Mouse (Mus musculus): ENCODE results near the gene Gm28539.
A peak's percentile ranks its signal among the peaks of the same experiment; 100 is the strongest.
"Not testable (repeated sequence)": the region's sequence is repeated elsewhere in the genome, so short reads cannot be mapped to it uniquely, and the experiment has no call there.

Gm28539 gene

DNA sequence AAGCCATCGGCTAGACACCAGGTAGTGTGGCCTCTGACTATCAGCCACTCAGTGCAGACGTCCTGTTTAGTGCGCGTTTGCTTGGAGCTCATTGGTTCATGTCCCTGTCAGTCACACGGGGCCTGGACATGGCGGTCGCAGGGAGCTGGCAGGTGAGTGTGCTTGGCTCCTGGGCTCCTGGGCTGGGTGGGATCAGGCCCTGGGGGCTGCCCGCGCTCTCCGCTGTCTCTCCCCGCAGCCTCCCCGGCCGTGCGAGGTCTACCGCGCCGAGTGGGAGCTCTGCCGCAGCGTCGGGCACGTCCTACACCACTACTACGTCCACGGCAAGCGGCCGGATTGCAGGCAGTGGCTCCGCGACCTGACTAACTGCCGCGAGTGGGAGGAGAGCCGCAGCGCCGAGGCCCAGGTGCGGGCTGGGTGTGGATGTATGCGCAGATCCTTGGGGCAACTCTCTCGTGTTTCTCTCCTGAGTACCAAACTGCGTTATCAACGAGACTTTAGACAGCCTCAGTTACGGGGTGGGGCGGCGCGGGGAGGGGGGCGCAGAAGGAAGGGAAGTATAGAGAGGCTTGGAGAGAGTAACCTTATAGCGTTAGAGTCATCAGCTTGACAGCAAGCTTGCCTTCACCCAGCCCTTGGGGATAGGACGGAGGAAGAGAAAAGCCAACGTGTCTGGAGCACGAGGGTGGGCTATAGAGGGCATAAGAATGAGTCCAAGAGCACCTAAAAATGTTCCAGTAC, at the start of gene Gm28539, which contains the start of gene 2510002D24Rik:
Gene Gm28539, plus strand, starts transcription at position 117 of the 741 bp plus-strand sequence.
Gene 2510002D24Rik, plus strand, starts transcription at position 111 of the 741 bp plus-strand sequence.
- DNase-seq, result peak; percentile 97

DNA sequence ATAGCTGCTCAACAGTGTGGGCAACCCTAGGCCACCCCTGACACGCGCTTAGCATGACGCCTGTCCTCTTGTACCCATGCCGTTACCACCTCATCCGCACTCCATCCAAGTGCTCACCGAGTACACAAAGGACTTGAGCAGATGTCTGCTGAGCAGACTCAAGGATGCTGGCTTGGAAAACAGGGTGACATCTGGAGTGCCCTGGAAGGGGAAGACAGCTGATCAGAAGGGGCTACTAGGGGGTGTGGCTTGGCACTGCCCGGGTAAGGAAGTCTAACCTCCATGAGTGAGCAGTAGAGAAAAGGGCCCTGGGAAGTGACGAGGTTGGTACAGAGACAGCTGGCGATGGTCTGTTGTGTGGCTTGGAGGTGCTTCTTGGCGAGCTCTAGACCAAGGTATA, 49.7 kb upstream of the Gm28539 start:
- DNase-seq, result no peak

DNA sequence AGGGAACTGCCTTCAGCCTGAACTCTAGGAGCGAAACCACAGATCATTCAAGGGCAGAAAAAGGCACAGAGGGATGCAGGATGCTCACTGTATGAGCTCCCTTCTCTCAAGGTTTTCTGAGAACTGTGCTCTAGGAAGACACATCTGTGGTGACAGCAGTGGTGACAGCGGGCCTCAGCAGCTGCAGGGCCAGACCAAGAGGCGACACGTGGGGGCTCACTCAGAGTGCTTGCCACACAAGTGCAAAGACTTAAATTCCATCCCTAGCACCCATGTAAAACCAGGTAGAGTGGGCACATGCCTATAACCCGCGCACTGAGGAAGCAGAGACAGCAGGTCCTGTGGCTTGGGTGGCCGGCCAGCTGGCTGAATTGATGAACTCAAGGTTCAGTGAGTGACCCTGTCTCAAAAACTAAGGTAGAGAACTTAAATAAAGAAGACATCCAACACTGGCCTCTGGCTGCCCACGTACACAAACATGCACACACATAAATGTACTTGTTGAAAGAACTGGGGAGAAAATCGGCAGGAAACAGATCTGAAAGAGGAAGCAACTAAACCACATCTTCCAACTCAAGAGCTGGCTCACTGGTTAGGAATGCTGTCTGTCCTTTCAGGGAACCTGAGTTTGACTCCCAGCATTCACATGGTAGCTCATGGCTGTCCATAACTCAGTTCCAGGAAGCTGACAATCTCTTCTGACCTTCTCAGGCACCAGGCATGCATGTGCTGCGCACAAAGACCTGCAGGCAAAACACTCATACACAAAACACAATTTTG, 47.6 kb upstream of the Gm28539 start:
- no peak for DNase-seq

DNA sequence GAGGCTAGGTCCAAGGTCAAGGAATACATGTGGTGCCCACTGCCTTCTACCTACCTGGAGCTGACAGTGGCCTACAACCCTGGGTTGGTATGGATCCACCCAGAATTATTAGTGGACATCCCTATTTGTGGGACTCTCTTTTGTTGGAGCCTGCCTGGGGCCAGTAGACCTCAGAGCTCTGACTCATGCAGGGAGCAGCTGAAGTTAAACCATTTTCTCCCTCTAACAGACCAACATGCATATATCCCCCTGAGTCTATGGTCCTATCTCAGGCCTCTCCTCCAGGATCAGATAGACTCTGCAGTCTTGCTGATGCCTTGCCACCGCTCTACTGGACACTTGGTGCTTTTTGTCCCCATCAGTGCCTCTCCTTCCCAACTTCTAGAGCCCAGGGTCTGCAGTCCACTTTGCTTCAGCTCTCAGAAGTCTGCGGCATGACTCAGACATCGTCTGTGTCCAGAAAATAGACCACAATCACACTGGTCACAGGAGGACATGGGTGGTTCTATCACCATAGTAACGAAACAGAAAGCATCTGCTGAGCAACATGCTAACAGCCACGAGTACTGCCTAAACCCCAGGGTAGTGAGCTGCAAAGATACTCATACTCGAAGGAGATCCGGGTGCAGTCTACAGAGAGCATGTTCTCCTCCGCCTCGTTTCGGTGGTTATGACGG, 41.0 kb upstream of the Gm28539 start:
- no peak for DNase-seq

DNA sequence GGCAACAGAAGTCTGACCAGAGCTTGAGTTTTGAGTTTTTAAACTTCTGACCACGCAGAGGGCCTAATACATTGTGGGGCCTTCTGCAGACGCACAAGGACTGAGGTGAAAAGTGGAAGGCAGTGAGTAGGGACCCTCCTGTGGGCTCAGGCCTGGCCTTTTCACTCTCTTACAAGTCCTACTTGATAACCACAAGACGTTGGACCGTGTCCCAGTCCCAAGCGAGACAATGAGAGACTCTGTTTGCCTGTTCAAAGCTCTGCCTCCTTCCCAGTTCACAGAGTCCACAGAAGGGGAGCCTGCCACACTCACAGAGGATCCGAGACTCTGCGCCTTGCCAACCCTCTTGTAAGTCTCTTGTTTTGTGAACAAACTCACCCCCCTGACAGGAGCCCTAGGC, 39.7 kb upstream of the Gm28539 start:
- no peak for DNase-seq

DNA sequence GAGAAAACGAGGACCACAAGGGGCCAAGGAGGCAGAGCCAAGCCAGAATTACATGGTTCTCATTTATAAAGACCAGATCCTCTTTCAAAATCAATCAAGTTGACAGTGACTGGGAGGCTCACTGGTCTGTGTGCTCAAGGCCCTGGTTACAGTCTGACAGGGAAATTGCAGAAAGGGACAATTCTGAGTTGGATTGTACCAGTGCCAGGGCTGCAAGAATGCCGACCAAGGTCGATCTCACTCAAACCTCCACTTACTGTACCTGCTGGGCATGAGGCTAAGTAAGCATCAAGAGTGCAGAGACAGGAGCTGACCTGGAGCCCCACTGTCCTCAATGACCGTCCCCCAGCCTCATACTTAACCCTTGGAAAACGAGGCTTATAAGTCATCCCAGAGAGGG, 38.2 kb upstream of the Gm28539 start:
- DNase-seq, result no peak

DNA sequence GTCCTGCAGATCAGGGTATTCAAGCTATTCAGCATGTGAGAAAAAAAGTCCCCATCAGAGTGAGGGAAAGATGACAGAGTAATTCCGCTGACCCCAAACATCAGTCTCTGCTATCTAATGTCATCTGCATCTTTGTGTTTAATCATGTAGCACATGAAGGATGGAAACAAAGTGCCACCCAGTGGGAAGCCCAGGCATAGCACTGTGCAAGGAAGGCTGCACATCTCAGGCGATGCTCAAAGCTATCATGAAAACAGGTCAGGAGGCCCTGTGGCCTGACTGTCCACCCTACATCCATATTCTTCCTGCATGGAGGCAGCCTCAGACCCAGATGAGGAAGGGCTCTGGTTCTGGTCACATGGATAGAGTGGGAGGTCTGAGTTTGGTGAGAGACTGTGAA, 37.5 kb upstream of the Gm28539 start:
- DNase-seq, result peak; percentile 28

DNA sequence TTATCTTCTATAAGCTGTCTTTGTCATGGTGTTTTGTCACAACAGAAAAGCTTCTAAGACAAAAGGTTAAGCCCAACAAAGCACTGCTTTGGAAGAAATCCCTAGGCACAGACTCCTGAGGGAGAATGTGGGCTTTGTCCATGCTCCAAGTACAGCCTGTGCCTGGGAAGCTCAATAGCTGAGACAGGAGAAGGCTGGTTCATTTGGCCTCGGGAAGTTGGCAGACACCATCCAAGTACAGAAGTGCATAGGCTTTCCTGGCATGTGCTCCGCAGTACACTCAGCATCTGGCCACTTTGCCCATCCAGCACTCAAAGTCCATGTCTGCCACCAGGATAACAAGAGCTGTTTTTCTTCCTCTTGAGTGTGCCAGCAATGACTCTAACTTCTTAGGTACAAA, 30.6 kb upstream of the Gm28539 start:
- DNase-seq, result no peak

DNA sequence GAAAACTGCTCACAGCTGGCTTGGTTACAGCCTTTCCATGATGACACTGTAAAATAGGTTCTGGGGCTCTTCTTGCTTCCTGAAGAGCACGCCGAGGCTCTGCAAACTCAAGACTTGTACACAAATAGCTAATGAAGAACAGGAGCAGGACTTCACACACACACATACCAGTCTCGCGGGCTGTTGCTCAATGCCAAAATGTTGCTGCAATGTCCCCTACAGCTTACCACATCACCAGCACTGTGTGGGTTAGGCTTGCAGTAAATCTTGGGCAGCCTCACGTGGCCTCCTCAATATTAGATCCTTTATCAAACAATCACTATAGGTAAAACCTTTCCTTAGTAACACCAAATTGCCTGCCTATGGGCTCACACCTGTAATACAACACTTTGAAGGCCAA, 27.4 kb upstream of the Gm28539 start:
- no peak for DNase-seq

DNA sequence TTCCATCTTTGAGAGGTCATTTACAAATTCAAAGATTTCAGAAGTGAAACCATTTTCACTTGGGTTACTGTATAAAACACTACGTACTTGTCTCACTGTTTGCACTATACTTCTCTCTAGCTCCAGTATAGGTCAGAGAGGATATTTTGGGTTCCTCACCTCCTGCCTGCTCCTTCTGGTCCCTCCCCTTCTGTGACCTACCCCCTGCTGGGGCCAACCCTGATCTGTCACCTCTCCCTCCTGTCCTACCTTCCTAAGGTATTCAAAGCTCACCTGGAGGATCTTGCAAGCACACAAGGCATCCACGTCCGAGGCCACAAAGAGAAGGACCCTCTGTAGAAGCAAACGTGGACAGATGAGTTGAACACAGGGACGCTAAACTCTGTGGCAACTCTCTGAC, 25.4 kb upstream of the Gm28539 start:
- no peak for DNase-seq

DNA sequence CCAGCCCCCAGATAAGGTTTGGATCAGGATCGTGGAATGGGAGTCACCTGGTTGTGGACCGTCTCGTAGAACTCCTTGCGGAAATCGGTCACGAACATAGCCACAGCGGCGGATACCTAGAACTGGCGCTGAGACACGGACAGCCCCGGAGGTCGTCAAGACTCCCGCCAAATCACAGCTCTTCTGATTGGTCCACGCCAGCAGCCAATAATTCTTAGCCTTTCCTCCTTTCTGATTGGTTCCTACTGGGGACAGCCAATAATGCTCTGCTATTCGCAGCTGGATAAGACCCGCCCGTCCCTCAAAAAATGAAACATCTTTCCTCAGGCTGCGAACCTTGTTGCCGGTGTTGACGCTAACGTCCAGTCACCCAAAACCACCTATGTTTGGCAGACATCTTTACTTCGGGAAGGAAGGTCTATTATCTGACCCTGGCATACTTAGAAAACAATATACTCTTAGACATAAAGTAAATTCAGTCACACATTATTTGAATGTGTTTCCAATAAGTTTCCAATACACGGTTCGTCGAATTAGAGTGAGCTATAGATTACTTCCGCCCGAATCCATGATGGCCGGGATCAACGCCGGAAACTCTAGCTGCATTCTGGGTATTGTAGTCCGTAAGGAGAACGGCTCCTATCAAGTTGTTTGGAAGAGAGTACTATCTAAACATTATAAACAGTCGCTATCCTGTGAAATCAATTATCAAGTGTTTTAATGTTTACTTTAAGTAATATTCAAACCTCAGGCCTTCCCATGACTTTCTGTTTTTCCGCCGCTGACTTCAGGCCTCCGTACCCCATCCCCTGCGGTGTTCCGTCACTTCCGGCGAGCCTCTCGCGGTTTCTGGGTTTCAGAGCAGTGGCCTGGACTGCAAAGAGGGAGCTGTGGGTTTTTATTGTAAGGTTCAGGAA, 24.7 kb upstream of the Gm28539 start, which contains the start of the genes Ufd1 and Cdc45:
Gene Ufd1, plus strand, starts transcription at position 312 of the 917 bp plus-strand sequence.
Gene Cdc45, minus strand, starts transcription at position 520 of the 917 bp plus-strand sequence.
- DNase-seq, result peak; percentile 92

DNA sequence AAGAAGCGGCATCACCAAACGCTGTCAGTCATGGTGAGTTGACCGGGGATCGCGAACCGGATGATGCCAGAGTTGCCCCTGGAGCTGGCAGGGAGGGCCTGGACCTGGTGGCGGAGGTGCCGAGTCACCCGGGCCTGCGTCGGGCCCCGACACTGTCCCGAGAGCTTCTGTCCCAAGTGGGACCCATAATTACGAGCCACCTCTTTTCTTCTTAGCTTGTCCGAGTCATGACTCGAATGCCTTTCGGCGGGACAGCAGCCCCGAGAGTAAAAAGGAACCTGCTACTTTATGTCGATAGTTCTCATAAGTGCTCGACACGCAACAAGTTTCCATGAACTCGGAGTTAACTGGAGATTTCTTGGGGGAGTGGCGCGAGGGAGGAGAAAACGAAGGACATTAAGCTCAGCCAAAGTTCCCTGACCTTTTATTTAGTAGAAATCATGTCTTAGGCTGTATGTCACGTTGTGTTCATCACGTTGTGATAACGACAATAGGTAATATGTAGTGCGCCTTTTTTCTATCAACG, 23.9 kb upstream of the Gm28539 start:
- DNase-seq, result no peak

DNA sequence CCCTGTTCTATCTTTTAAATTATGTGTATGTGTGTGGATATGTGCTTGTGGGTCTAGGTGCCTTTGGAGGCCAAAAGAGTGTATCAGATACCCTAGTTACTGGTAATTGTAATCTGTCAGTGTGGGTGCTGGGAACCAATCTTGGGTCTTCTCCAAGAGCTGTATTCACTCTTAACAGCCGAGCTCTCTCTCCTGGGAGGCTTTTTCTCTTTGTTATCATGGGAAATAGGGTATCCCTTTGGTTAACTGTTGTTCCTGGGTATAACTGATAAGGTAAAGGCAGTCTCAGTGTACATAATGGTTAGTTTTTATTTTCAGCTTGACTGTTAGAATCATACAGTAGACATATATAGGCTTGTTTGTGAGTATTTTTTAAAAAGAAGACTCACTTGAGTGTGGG, 14.0 kb upstream of the Gm28539 start:
- DNase-seq, result no peak

DNA sequence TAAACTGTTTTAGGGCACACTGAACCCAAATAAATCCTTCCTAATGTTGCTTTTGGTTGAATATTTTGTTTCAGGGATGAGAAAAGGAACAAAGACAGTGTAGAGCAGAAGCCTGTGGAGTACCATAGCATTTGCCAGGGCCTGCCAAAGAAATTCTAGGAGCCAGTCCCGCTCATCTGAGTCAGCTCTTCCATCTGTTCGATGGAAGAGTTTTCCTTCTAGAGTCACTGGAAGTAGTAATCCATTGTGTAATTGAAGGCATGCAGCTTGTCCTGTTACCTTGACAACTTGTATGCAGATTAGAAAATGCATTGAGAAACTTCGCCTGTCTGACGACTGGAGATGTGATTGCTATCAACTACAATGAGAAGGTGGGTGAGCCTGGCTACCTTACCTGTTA, 13.5 kb upstream of the Gm28539 start:
- DNase-seq, result no peak

DNA sequence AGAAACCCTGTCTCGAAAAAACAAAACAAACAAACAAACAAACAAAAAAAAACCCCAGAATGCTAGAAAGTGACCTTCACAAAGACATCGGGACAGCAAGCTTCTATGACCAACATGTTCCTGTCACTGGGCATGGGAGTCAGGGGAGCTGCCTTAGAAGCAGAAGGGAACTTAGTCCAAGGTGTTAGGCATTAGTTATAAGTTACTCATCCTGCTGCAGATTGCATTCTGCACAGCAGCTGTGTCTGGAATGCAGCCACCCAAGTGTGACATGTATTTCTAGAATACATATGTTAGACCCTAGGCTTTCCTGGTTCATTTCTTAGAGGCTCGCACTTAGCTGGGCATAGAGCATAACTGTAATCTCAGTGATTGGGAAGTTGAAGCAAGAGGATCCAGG, 7.8 kb upstream of the Gm28539 start:
- no peak for DNase-seq

DNA sequence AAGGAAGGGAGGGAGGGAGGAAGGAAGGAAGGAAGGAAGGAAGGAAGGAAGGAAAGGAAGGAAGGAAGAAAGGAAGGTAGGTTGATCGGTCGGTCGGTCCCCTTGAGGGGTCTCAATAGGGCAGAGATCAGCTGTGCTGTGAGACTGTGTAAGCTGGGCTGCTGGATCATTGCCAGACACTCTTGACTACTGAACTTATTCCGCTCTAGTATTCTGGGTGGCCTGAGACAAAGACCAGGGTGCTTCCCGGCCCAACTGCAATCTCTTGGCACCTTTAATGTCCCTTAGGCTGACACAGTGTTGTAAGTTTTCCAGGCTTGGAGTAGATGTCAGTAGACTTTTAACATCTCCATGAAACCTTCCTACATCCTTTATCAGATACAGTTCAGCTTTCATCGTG, 7.3 kb upstream of the Gm28539 start:
- no peak for DNase-seq

DNA sequence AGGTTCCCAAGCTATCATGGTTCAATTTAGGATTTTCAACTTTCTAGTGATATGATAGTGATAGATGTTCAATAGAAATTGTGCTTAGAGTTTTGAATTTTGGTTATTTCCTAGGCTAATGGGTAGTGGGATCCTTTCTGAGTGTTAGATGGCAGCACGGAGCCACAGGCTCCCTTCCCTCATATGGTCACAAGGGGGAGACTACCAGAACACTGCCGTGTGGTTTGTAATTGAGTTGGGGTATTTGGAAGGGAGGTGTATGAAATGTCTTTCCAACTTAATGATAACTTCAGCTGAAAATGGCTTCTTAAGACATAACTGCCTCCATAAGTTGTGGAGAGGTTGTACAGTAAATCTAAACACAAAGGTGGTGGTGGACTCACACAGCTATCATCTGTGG, 2.9 kb upstream of the Gm28539 start:
- no peak for DNase-seq

DNA sequence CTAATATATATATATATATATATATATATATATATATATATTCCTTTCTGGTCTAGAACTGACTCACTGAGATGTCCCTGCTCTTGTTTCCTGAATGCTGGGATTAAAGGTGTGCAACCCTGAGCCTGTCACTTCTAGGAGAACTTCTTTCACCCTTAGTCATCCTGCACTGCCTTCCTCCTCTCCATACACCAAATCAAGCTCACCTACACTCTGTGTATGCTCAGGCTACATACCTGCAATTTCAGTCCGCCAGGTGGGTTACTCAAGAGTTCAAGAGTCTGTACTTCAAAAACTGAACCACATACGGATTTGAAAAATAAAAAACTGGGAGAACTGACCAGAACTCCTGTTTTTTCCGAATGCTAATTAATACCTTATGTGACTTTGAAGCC, 314 bp upstream of the Gm28539 start:
- DNase-seq, result no peak

DNA sequence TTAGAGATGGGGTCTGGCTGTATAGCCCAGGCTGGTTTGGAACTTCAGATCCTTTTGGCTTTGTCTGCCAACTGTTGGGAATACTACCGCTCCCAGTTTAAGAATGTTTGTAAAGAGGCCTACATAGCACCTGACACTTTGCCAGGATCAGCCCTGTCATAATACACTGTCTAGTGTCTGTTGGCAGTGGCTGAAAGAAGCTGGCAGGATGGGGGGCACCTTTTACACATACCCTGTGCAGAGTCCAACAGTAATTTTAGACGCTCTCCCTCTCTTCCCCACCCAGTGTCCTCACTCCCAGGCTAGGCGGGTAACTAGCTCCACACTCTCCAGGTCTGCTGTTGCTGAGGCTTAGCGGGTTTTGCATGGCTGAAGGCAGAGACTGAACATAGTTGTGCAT, 2.0 kb downstream of the Gm28539 start:
- peak; percentile 32 for DNase-seq

DNA sequence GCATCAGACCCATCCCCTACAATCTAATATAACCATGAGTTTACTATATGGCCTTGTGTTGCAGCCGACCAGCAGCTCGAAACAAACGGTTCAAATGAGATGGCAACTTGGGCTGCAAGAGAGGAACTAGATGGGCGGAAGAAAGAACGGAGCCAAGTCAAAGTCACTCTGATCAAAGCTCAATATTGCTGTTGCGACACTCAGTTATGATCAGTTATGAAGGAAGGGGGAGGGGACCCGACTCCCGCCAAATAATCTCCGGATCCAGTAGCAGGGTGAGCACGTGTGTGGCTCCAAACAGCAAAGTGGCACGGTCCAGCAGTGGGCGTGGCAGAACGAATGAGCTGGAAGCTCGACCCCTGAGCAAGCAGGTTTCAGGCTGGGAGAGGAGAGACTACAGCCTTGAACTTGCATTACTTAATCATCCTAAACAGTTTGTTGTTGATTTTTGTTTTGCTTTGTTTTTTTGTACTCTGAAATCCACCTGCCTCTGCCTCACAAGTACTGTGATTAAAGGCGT, 10.0 kb downstream of the Gm28539 start:
- DNase-seq, result no peak

DNA sequence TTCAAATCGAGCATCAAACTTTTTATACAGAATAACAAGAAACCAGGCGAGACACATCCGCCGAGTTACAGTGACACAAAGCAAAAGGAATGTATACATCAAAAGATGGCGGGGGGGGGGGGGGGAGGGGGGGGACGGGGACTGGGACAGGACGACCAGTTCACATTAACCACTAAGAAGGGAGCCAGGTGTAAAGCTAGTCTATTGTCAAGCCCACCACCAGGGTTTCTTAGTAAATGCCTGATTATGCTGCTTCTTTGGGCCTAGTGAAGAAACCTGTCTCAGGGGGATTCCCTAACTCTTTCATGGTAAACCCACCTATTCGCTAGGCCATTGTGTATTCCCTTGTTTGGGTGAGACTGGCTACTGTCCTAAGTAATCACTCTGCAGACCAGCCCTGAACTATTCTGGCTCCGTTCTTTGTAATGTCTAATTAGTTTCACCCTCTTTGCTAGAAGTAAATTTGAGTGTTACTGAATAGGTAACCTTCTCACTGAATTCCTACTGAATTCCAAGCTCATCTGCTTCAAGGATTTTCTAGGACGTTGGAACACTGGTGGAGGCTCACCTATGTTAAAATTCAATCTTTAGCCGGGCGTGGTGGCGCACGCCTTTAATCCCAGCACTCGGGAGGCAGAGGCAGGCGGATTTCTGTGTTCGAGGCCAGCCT, 13.3 kb downstream of the Gm28539 start:
- DNase-seq, result not testable (repeated sequence)

All from cerebellum, adult 9-11 months (tissue).